Mouse (Mus musculus): ENCODE measurements at regions not wholly inside any gene's neighbourhood (a gene's known extent, or its start where the extent isn't known, plus 50 kb on each side); places are given as distances from the start of the nearest gene placed in this dataset.

DNA sequence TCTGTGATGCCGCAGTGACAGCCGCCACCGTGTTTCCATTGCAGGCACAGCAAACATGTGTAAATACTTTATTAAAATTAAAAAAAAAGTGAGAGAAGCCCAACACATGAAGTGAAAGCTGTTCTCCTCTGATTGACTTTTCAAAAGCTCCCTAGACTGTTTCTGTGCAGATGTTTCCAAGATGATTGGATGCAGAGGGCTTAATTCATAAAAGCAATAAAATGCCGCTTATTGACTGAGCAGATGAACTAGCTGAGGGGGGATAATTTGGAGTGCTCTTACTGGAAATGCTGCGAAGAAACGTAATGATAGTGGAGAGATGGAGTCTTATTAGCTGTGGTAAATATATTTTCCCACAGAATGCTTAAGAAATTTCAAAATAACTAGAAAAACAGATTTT, 170.4 kb downstream of the Rnf144a start:
- Histone ChIP-seq H3K9me3 (ENCODE audit: low read length) (no peaks in the 10 kb centered on the region), H3K4me1 (ENCODE audit: insufficient read depth, low read length) (no peaks in the 10 kb centered on the region), H3K27ac (ENCODE audit: low read depth, low read length) (no peak overlapping the region), H3K9ac (replicated peaks; ENCODE audit: low read length, poor library complexity, severe bottlenecking) (no peak overlapping the region), H3K4me3 (ENCODE audit: low read depth, low read length) (no peak overlapping the region), H3K27me3 (ENCODE audit: insufficient read depth, low read length) (no peaks in the 10 kb centered on the region), H3K36me3 (ENCODE audit: insufficient read depth, low read length) (no peaks in the 10 kb centered on the region), H3K4me2 (ENCODE audit: low read depth, low read length, poor library complexity, severe bottlenecking) (no peak overlapping the region)
- no peak for ATAC-seq (ENCODE audit: low FRiP score)
- WGBS, result 86% methylated on average over 6 of the region's 6 CpGs
- peak; percentile 12 for DNase-seq (ENCODE audit: low spot score)
- no peak for TF ChIP-seq CTCF (IDR thresholded peaks at IDR 0.05)

- no peaks in the 10 kb centered on the region for H3K4me1 ChIP-seq (ENCODE audit: insufficient read depth, low read length)
- TF ChIP-seq CTCF (IDR thresholded peaks at IDR 0.05), result no peak
- no peak overlapping the region for H3K4me2 ChIP-seq (ENCODE audit: low read depth, low read length, poor library complexity, severe bottlenecking)
- no peaks in the 10 kb centered on the region for H3K9me3 ChIP-seq (ENCODE audit: low read length)
- no peak overlapping the region for H3K27ac ChIP-seq (ENCODE audit: low read depth, low read length)
- no peaks in the 10 kb centered on the region for H3K27me3 ChIP-seq (ENCODE audit: insufficient read depth, low read length)
- WGBS, result 39% methylated on average over 15 of the region's 15 CpGs
- no peaks in the 10 kb centered on the region for H3K36me3 ChIP-seq (ENCODE audit: insufficient read depth, low read length)
- no peak overlapping the region for H3K4me3 ChIP-seq (ENCODE audit: low read depth, low read length)
- no peak overlapping the region for H3K9ac ChIP-seq (replicated peaks; ENCODE audit: low read length, poor library complexity, severe bottlenecking)
- no peak for ATAC-seq (ENCODE audit: low FRiP score)
- DNase-seq (ENCODE audit: low spot score), result peak; percentile 52
These were observed 187.5 kb downstream of the Rnf144a start for GRCm38 (mm10) chr12:26227557-26228020.

- peak; percentile 78 for DNase-seq (ENCODE audit: low spot score)
- 10% methylated on average over 2 of the region's 2 CpGs for WGBS
- Histone ChIP-seq H3K9me3 (ENCODE audit: low read length) (no peaks in the 10 kb centered on the region), H3K4me2 (ENCODE audit: low read depth, low read length, poor library complexity, severe bottlenecking) (no peak overlapping the region), H3K4me3 (ENCODE audit: low read depth, low read length) (no peak overlapping the region), H3K36me3 (ENCODE audit: insufficient read depth, low read length) (no peaks in the 10 kb centered on the region), H3K27me3 (ENCODE audit: insufficient read depth, low read length) (no peaks in the 10 kb centered on the region), H3K9ac (replicated peaks; ENCODE audit: low read length, poor library complexity, severe bottlenecking) (no peak overlapping the region), H3K4me1 (ENCODE audit: insufficient read depth, low read length) (no peaks in the 10 kb centered on the region), H3K27ac (ENCODE audit: low read depth, low read length) (no peak overlapping the region)
- peak; percentile 87 for TF ChIP-seq CTCF (IDR thresholded peaks at IDR 0.05)
- no peak for ATAC-seq (ENCODE audit: low FRiP score)
These were observed 188.7 kb downstream of the Rnf144a start for GRCm38 (mm10) chr12:26226363-26226762.

- H3K27ac ChIP-seq (ENCODE audit: low read depth, low read length), result no peak overlapping the region
- no peak overlapping the region for H3K4me3 ChIP-seq (ENCODE audit: low read depth, low read length)
- no peaks in the 10 kb centered on the region for H3K27me3 ChIP-seq (ENCODE audit: insufficient read depth, low read length)
- no peaks in the 10 kb centered on the region for H3K9me3 ChIP-seq (ENCODE audit: low read length)
- WGBS, result 78% methylated on average over 1 of the region's 1 CpGs
- no peak overlapping the region for H3K4me2 ChIP-seq (ENCODE audit: low read depth, low read length, poor library complexity, severe bottlenecking)
- no peak overlapping the region for H3K9ac ChIP-seq (replicated peaks; ENCODE audit: low read length, poor library complexity, severe bottlenecking)
- no peaks in the 10 kb centered on the region for H3K36me3 ChIP-seq (ENCODE audit: insufficient read depth, low read length)
- no peak for ATAC-seq (ENCODE audit: low FRiP score)
- no peak for DNase-seq (ENCODE audit: low spot score)
- TF ChIP-seq CTCF (IDR thresholded peaks at IDR 0.05), result no peak
- H3K4me1 ChIP-seq (ENCODE audit: insufficient read depth, low read length), result no peaks in the 10 kb centered on the region; the same call in 1 of the 2 replicates
These were observed 202.6 kb downstream of the Rnf144a start for GRCm38 (mm10) chr12:26212447-26212846.

DNA sequence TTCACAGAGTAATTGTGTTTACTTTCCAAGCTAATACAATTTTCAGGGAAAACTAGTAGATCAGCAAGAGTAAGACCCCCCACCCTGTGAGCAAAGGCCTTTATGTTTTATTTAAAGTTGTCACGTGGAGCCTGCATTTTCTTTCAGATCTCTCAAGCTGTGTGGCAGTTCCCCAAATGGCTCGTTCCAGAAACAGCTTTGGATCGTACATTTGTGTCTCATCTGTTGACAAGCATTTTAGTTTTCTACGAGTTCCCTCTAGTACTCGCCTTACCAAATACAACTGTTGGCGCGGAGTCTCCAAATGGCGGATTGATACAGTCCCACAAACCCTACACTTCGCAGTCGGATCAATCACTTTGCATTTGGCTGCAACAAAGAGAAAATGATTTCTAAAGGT, 203.6 kb downstream of the Rnf144a start:
- Histone ChIP-seq H3K9me3 (ENCODE audit: low read length) (no peaks in the 10 kb centered on the region), H3K27me3 (ENCODE audit: insufficient read depth, low read length) (no peaks in the 10 kb centered on the region), H3K4me1 (ENCODE audit: insufficient read depth, low read length) (no peaks in the 10 kb centered on the region; the same call in 1 of the 2 replicates), H3K9ac (replicated peaks; ENCODE audit: low read length, poor library complexity, severe bottlenecking) (no peak overlapping the region), H3K27ac (ENCODE audit: low read depth, low read length) (no peak overlapping the region), H3K4me3 (ENCODE audit: low read depth, low read length) (no peak overlapping the region), H3K36me3 (ENCODE audit: insufficient read depth, low read length) (no peaks in the 10 kb centered on the region), H3K4me2 (ENCODE audit: low read depth, low read length, poor library complexity, severe bottlenecking) (no peak overlapping the region)
- ATAC-seq (ENCODE audit: low FRiP score) (no peak), DNase-seq (ENCODE audit: low spot score) (no peak)
- WGBS, result 52% methylated on average over 10 of the region's 10 CpGs
- no peak for TF ChIP-seq CTCF (IDR thresholded peaks at IDR 0.05)

DNA sequence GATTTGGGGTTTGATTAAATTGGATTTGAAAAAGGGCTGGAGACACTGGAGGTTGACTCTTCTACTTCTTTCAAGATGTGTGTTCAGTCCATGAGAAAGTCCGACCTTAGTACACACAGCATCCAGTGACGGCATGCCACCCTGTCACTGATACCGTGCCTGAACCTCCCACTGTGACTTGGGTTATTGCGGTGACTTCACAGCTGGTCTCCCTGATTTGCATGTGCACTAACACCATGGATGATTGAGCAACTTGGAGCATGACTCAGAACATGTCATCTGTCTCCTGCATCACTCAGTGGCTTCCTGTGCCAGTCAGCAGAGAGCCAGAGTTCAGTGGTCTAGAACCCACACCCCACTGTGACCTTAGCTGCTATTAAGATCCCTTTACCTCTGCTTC, 208.3 kb downstream of the Rnf144a start:
- no peak for DNase-seq (ENCODE audit: low spot score)
- no peak overlapping the region for H3K4me3 ChIP-seq (ENCODE audit: low read depth, low read length)
- 91% methylated on average over 4 of the region's 4 CpGs for WGBS
- ATAC-seq (ENCODE audit: low FRiP score), result no peak
- no peak for TF ChIP-seq CTCF (IDR thresholded peaks at IDR 0.05)
- no peaks in the 10 kb centered on the region; the same call in 1 of the 2 replicates for H3K4me1 ChIP-seq (ENCODE audit: insufficient read depth, low read length)
- no peak overlapping the region for H3K27ac ChIP-seq (ENCODE audit: low read depth, low read length)
- H3K27me3 ChIP-seq (ENCODE audit: insufficient read depth, low read length), result no peaks in the 10 kb centered on the region
- no peaks in the 10 kb centered on the region for H3K9me3 ChIP-seq (ENCODE audit: low read length)
- no peak overlapping the region for H3K4me2 ChIP-seq (ENCODE audit: low read depth, low read length, poor library complexity, severe bottlenecking)
- H3K36me3 ChIP-seq (ENCODE audit: insufficient read depth, low read length), result no peaks in the 10 kb centered on the region
- H3K9ac ChIP-seq (replicated peaks; ENCODE audit: low read length, poor library complexity, severe bottlenecking), result no peak overlapping the region

Measured in midbrain, postnatal 0 days (tissue).